Comparison of ENCODE assay signal across 8 mouse cellular contexts in genomic region chr3:58168522-58169185, GRCm38 (mm10).
DNase-seq lines count a peak whose midpoint lies in the region; ATAC-seq and TF ChIP-seq lines count a peak whose summit lies in the region.

No protein-coding gene starts in this region.

- TF ChIP-seq POLR2A in cerebellum, adult 2 months (IDR thresholded peaks at IDR 0.05; ENCODE audit: borderline replicate concordance, insufficient read depth, low read length) = no peak

- no peak overlapping the region for H3K4me3 ChIP-seq in kidney, embryonic 16.5 days (ENCODE audit: low read length)
- no peak overlapping the region for H3K4me3 ChIP-seq in cerebellum, adult 2 months (replicated peaks; ENCODE audit: insufficient read depth, low read depth, low read length)
- H3K4me3 ChIP-seq in midbrain, embryonic 16.5 days (ENCODE audit: low read depth, low read length) = no peak overlapping the region

- no peaks in the 10 kb centered on the region for H3K27me3 ChIP-seq in kidney, embryonic 16.5 days (ENCODE audit: insufficient read depth, low read length)
- H3K27me3 ChIP-seq in cerebellum, adult 2 months (ENCODE audit: control insufficient read depth, insufficient read depth, low read length) = no peaks in the 10 kb centered on the region
- no peaks in the 10 kb centered on the region for H3K27me3 ChIP-seq in midbrain, embryonic 16.5 days (ENCODE audit: control insufficient read depth, insufficient read depth, low read depth, low read length)

- H3K4me2 ChIP-seq in kidney, embryonic 16.5 days (replicated peaks; ENCODE audit: low read depth, low read length) = no peak overlapping the region
- H3K4me2 ChIP-seq in midbrain, embryonic 16.5 days (ENCODE audit: low read length) = 0 out of 2 replicates have a peak overlapping the region, but pooled peaks have one; percentile 21

- no peaks in the 10 kb centered on the region for H3K36me3 ChIP-seq in kidney, embryonic 16.5 days (ENCODE audit: insufficient read depth, low read length)
- no peaks in the 10 kb centered on the region for H3K36me3 ChIP-seq in midbrain, embryonic 16.5 days (ENCODE audit: control insufficient read depth, insufficient read depth, low read length)

- no peak overlapping the region for H3K9ac ChIP-seq in kidney, embryonic 16.5 days (replicated peaks; ENCODE audit: low read length)
- H3K9ac ChIP-seq in midbrain, embryonic 16.5 days (ENCODE audit: low read depth, low read length) = no peak overlapping the region

- no peak for ATAC-seq in kidney, embryonic 16.5 days (ENCODE audit: low FRiP score, low TSS enrichment)
- ATAC-seq in midbrain, embryonic 16.5 days = no peak

- no peak for TF ChIP-seq CTCF in cerebellum, adult 2 months (IDR thresholded peaks at IDR 0.05; ENCODE audit: borderline replicate concordance, insufficient read depth, low read depth, low read length)

- H3K27ac ChIP-seq in kidney, embryonic 16.5 days (ENCODE audit: low read length) = no peak overlapping the region
- H3K27ac ChIP-seq in cerebellum, adult 2 months (ENCODE audit: insufficient read depth, low read length) = no peak overlapping the region
- no peak overlapping the region for H3K27ac ChIP-seq in midbrain, embryonic 16.5 days (ENCODE audit: low read length)

- DNase-seq in kidney, postnatal 25 days = peak; percentile 19 to 51
- DNase-seq in cerebellum, adult 2 months = peak; percentile 14 to 26
- peak; percentile 11 for DNase-seq in heart, adult 8-10 months (ENCODE audit: low spot score)
- peak; percentile 32 to 49 for DNase-seq in layer of hippocampus, postnatal 10 days (ENCODE audit: low spot score in 2 of 2)
- DNase-seq in urinary bladder, adult 18-20 months (ENCODE audit: low spot score in 2 of 2) = no peak
- DNase-seq in thymus, postnatal 0 days (ENCODE audit: low spot score) = no peak

- H3K9me3 ChIP-seq in kidney, embryonic 16.5 days (ENCODE audit: low read length) = no peaks in the 10 kb centered on the region
- H3K9me3 ChIP-seq in midbrain, embryonic 16.5 days (replicated peaks; ENCODE audit: control insufficient read depth, low read length, poor library complexity, severe bottlenecking) = no peaks in the 10 kb centered on the region

- WGBS in kidney, embryonic 16.5 days = 50% methylated on average over 14 of the region's 14 CpGs
- 17% methylated on average over 14 of the region's 14 CpGs for WGBS in cerebellum, adult 2 months
- 38% methylated on average over 14 of the region's 14 CpGs for WGBS in midbrain, embryonic 16.5 days

- 0 out of 2 replicates have a peak, but pooled peaks cover 2% of the 10 kb centered on the region for H3K4me1 ChIP-seq in kidney, embryonic 16.5 days (ENCODE audit: insufficient read depth, low read length)
- no peaks in the 10 kb centered on the region for H3K4me1 ChIP-seq in cerebellum, adult 2 months (ENCODE audit: control insufficient read depth, insufficient read depth, low read length)
- no peaks in the 10 kb centered on the region for H3K4me1 ChIP-seq in midbrain, embryonic 16.5 days (ENCODE audit: control insufficient read depth, insufficient read depth, low read length)

Comparison
In these comparisons a context has a peak if more than half of its experiments do, and no peak if none do; other contexts are left out.
1. DNase-seq: peak in kidney, postnatal 25 days (2 of 2), cerebellum, adult 2 months (2 of 2), heart, adult 8-10 months (single experiment) and layer of hippocampus, postnatal 10 days (2 of 2); none in urinary bladder, adult 18-20 months (0 of 2) and thymus, postnatal 0 days (single experiment).